Mouse (Mus musculus): ENCODE results near the gene Gm29644.
"Not testable (repeated sequence)": the region's sequence is repeated elsewhere in the genome, so short reads cannot be mapped to it uniquely, and the experiment has no call there.

Gene Gm29644

GRCm38 (mm10) chrY:70303187-70303586 lies at the start of gene Gm29644, which contains the start of gene Gm29423:
TSS of gene Gm29644 (minus strand) at chrY:70303343.
TSS of gene Gm29423 (minus strand) at chrY:70303287.
- not testable (repeated sequence) for DNase-seq (ENCODE audit: low spot score)

DNA sequence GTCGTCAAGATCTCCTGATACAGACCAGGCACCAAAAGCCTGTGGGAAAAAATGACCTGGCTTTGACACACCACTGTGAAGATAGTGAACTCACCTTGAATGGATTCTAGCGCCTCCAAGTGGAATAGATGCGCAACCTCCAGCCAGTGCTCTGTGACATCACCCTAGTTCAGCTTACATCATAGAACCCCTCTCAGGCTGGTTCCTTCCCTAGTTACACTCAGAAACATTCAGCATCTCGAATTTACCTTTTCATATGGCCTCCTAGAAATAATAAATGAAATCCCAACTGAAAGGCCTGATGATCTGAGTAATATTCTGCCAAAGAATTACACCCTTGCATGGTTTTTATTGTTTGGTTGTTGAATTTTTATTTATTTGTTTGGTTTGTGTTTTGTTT lies 29.6 kb downstream of the Gm29644 start, which contains the start of gene Gm21118:
Gm21118 (minus strand) TSS at position 101 of the 400 bp plus-strand sequence.
- DNase-seq (ENCODE audit: low spot score): not testable (repeated sequence)

Data from c-Kit-positive CD71-positive TER-119-positive erythroid progenitor cells, embryonic 14.5 days (primary cell).